Mouse (Mus musculus): ENCODE data around the gene Ltv1. TPM values are rescaled to one million over a fixed set of nuclear protein-coding genes. Genes with fewer than 3 reads are reported as not detected.

Gene Ltv1
- 52.7 TPM for polyA plus RNA-seq (2017; shearing (Covaris generic))

GRCm38 (mm10) chr10:13192731-13193351, at the start of gene Ltv1:
Ltv1 (minus strand) TSS chr10:13193168.

DNA sequence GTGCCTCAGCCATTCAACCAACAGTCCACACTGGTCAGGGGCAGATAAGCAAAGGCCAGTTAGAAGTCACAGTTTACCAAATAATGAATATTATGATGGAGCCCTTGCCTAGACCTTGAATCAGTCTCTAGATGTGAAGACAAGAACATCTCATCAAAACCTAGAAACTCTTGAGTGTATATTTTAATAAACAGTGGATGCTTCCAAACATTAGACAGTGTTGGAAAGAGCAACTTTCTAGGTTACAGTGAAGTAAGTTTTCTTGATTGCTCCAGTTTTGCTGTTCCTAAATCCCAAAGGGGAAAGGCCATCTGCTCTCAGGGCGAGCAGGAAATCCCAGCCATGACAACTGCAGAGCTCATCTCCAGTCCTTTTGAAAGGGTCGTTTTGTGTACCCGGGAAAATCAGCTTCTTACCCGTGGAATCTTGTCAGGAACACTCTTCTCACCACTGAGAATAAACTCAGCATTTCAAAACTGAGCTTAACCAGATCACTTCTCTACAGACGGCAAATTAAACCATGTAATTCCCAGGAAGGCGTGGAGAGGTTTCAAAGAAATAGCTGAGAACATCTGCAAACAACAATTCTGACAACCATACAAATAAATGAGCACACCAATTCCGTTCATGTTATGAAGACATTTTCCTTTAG, 14.9 kb downstream of the Ltv1 start, which contains the start of gene Zc2hc1b:
TSS of gene Zc2hc1b (minus strand) at position 51 of the 652 bp plus-strand sequence.

Other genes starting within 250 kb of the Ltv1 start
- 39.8 TPM for gene Stx11, start 228.9 kb downstream of the Ltv1 start, polyA plus RNA-seq (2017; shearing (Covaris generic))
- gene Sf3b5, start 187.8 kb downstream of the Ltv1 start, polyA plus RNA-seq (2017; shearing (Covaris generic)): 35.1 TPM
- 10.0 TPM for gene Plagl1, start 132.7 kb downstream of the Ltv1 start, polyA plus RNA-seq (2017; shearing (Covaris generic))
- not detected for gene Zc2hc1b, start 15.1 kb downstream of the Ltv1 start, polyA plus RNA-seq (2017; shearing (Covaris generic))

All from activated CD4-positive, CD25-positive, alpha-beta regulatory T cell, adult 9 weeks (primary cell).